Mouse (Mus musculus): ENCODE measurements around the gene Ranbp10. TPM values are rescaled to one million over a fixed set of nuclear protein-coding genes. Genes with fewer than 3 reads are reported as not detected.

The Ranbp10 gene
- polyA plus RNA-seq, 1 experiment from 2014 or later: 15.8 TPM

- ATAC-seq (replicated peaks; ENCODE audit: low FRiP score) (no peak), DNase-seq (ENCODE audit: low spot score) (no peak)
- Histone ChIP-seq H3K4me2 (ENCODE audit: low read depth, low read length, severe bottlenecking) (no peak overlapping the region), H3K27me3 (ENCODE audit: control insufficient read depth, insufficient read depth, low read length) (no peaks in the 10 kb centered on the region), H3K9ac (ENCODE audit: low read length) (no peak overlapping the region), H3K36me3 (ENCODE audit: control insufficient read depth, insufficient read depth, low read length) (no peaks in the 10 kb centered on the region), H3K4me3 (ENCODE audit: low read depth, low read length) (no peak overlapping the region), H3K4me1 (replicated peaks; ENCODE audit: control insufficient read depth, insufficient read depth, low read length) (no peaks in the 10 kb centered on the region), H3K27ac (ENCODE audit: low read depth, low read length) (no peak overlapping the region), H3K9me3 (ENCODE audit: control insufficient read depth, low read length) (no peaks in the 10 kb centered on the region)
- WGBS: 93% methylated on average over 1 of the region's 1 CpGs
These were observed 33.8 kb downstream of the Ranbp10 start for GRCm38 (mm10) chr8:105793331-105793730.

DNA sequence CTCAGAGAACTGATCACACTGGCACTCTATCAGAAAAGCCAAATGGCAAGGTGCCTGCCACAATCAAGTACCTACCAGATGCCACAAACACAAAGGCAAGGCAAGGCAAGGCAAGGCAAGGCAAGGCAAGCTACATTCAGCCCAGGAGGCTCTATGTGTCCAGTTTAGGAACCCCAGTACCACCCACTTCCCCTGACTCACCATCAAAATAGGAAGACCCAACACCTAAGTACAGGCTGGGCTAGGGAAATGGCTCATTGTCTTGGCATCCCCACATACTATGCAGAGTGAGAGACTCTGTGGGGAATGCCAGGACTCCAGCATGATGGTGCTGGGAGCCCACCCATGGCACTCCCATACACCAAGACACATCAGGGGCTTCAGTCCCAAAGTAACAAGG, 37.5 kb downstream of the Ranbp10 start:
- no peak overlapping the region for H3K9ac ChIP-seq (ENCODE audit: low read length)
- no peaks in the 10 kb centered on the region for H3K27me3 ChIP-seq (ENCODE audit: control insufficient read depth, insufficient read depth, low read length)
- no peaks in the 10 kb centered on the region for H3K9me3 ChIP-seq (ENCODE audit: control insufficient read depth, low read length)
- H3K27ac ChIP-seq (ENCODE audit: low read depth, low read length): no peak overlapping the region
- H3K4me3 ChIP-seq (ENCODE audit: low read depth, low read length): no peak overlapping the region
- H3K4me2 ChIP-seq (ENCODE audit: low read depth, low read length, severe bottlenecking): no peak overlapping the region
- H3K36me3 ChIP-seq (ENCODE audit: control insufficient read depth, insufficient read depth, low read length): no peaks in the 10 kb centered on the region
- no peaks in the 10 kb centered on the region for H3K4me1 ChIP-seq (replicated peaks; ENCODE audit: control insufficient read depth, insufficient read depth, low read length)
- no peak for ATAC-seq (replicated peaks; ENCODE audit: low FRiP score)
- no peak for DNase-seq (ENCODE audit: low spot score)

DNA sequence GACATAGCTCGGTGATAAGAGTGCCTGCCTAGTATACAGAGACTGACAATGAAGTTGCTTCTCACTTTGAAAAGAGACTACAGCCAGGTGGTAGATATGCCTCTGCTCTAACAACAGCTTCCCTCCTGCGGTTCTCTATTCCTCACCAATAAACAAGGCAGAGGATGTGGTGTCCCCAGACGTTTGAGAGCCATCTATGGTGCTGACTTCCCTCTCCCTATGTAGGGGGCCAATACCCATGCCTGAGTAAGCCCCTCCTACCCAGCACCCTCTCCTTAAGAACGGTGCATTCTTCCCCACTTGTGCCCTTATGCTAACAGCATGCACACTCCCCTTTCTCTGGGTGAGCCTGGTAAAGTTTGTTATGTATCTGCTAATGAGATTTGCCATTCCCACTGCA, 38.2 kb downstream of the Ranbp10 start:
- no peaks in the 10 kb centered on the region for H3K4me1 ChIP-seq (replicated peaks; ENCODE audit: control insufficient read depth, insufficient read depth, low read length)
- H3K9ac ChIP-seq (ENCODE audit: low read length): no peak overlapping the region
- H3K4me2 ChIP-seq (ENCODE audit: low read depth, low read length, severe bottlenecking): no peak overlapping the region
- WGBS: 68% methylated on average over 4 of the region's 4 CpGs
- H3K27me3 ChIP-seq (ENCODE audit: control insufficient read depth, insufficient read depth, low read length): no peaks in the 10 kb centered on the region
- H3K36me3 ChIP-seq (ENCODE audit: control insufficient read depth, insufficient read depth, low read length): no peaks in the 10 kb centered on the region
- no peak overlapping the region for H3K4me3 ChIP-seq (ENCODE audit: low read depth, low read length)
- no peaks in the 10 kb centered on the region for H3K9me3 ChIP-seq (ENCODE audit: control insufficient read depth, low read length)
- DNase-seq (ENCODE audit: low spot score) (no peak), ATAC-seq (replicated peaks; ENCODE audit: low FRiP score) (no peak)
- H3K27ac ChIP-seq (ENCODE audit: low read depth, low read length): no peak overlapping the region

DNA sequence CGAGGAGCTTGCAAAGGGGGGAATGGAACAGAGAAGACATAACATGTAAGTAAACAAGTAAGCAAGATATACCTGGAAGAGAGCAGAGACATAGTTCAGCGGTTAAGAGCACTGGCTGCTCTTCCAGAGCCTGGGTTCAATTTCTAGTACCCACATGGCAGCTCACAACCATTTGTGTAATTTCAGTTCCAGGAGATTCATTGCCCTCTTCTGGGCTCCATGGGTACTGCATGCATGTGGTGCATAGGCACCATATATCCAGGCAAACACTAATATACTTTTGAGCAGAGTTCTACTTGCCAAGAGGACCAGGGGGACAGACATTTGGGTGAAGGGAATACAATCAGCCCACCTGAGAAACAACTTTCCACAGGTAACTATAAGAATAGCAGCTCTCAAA, 38.9 kb downstream of the Ranbp10 start:
- Histone ChIP-seq H3K27ac (ENCODE audit: low read depth, low read length) (no peak overlapping the region), H3K36me3 (ENCODE audit: control insufficient read depth, insufficient read depth, low read length) (no peaks in the 10 kb centered on the region), H3K9me3 (ENCODE audit: control insufficient read depth, low read length) (no peaks in the 10 kb centered on the region), H3K4me1 (replicated peaks; ENCODE audit: control insufficient read depth, insufficient read depth, low read length) (no peaks in the 10 kb centered on the region), H3K4me2 (ENCODE audit: low read depth, low read length, severe bottlenecking) (no peak overlapping the region), H3K4me3 (ENCODE audit: low read depth, low read length) (no peak overlapping the region), H3K9ac (ENCODE audit: low read length) (no peak overlapping the region), H3K27me3 (ENCODE audit: control insufficient read depth, insufficient read depth, low read length) (no peaks in the 10 kb centered on the region)
- ATAC-seq (replicated peaks; ENCODE audit: low FRiP score): no peak
- DNase-seq (ENCODE audit: low spot score): peak; percentile 69
- 88% methylated on average over 2 of the region's 2 CpGs for WGBS

DNA sequence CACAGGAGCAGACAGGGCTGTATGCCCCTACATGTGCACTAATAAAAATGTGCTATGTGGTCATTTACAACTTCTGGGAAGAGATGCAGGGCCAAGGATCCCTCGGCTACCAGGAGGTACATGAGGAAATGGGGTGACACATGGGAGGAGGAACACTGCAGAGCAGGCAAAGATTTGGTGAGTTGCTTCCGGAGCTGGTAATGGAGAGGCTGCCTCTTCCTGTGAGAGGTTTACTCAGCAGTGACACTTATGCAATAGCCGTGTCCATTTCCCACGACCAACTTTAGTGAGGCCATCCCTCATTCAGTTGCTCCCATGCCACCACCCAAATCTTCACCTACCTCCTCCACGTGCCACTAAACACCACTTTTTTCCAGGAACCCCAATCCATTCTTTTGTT, 46.9 kb downstream of the Ranbp10 start:
- H3K4me3 ChIP-seq (ENCODE audit: low read depth, low read length): no peak overlapping the region
- no peaks in the 10 kb centered on the region for H3K9me3 ChIP-seq (ENCODE audit: control insufficient read depth, low read length)
- no peaks in the 10 kb centered on the region for H3K4me1 ChIP-seq (replicated peaks; ENCODE audit: control insufficient read depth, insufficient read depth, low read length)
- 94% methylated on average over 5 of the region's 5 CpGs for WGBS
- DNase-seq (ENCODE audit: low spot score) (no peak), ATAC-seq (replicated peaks; ENCODE audit: low FRiP score) (no peak)
- H3K27me3 ChIP-seq (ENCODE audit: control insufficient read depth, insufficient read depth, low read length): no peaks in the 10 kb centered on the region
- H3K4me2 ChIP-seq (ENCODE audit: low read depth, low read length, severe bottlenecking): no peak overlapping the region
- no peak overlapping the region for H3K27ac ChIP-seq (ENCODE audit: low read depth, low read length)
- H3K9ac ChIP-seq (ENCODE audit: low read length): no peak overlapping the region
- H3K36me3 ChIP-seq (ENCODE audit: control insufficient read depth, insufficient read depth, low read length): no peaks in the 10 kb centered on the region

DNA sequence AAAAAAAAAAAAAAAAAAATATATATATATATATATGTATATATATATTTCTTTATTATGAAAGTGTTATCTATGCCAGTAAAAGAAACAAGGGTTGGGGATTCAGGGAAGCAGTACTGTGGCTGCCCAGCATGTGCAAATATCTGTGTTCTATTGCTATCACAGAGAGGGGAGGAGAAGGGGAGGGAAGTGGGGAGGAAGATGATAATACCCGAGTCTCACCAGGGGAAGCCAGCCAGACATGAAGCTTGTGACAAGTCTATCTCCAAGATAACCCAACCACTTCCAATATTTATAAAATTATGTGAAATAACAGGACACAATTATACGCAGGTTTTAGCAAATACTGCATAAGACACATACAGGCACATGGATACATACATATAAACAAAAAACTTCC, 49.3 kb downstream of the Ranbp10 start:
- Histone ChIP-seq H3K4me1 (replicated peaks; ENCODE audit: control insufficient read depth, insufficient read depth, low read length) (no peaks in the 10 kb centered on the region), H3K4me2 (ENCODE audit: low read depth, low read length, severe bottlenecking) (no peak overlapping the region), H3K9ac (ENCODE audit: low read length) (no peak overlapping the region), H3K9me3 (ENCODE audit: control insufficient read depth, low read length) (no peaks in the 10 kb centered on the region), H3K36me3 (ENCODE audit: control insufficient read depth, insufficient read depth, low read length) (peaks cover 3% of the 10 kb centered on the region; the same call in 1 of the 2 replicates), H3K27me3 (ENCODE audit: control insufficient read depth, insufficient read depth, low read length) (no peaks in the 10 kb centered on the region), H3K27ac (ENCODE audit: low read depth, low read length) (no peak overlapping the region), H3K4me3 (ENCODE audit: low read depth, low read length) (no peak overlapping the region)
- no peak for ATAC-seq (replicated peaks; ENCODE audit: low FRiP score)
- WGBS: 95% methylated on average over 2 of the region's 2 CpGs
- no peak for DNase-seq (ENCODE audit: low spot score)

GRCm38 (mm10) chr8:105774498-105774897, 52.7 kb downstream of the Ranbp10 start:
- WGBS: 94% methylated on average over 5 of the region's 5 CpGs
- no peak overlapping the region for H3K4me2 ChIP-seq (ENCODE audit: low read depth, low read length, severe bottlenecking)
- ATAC-seq (replicated peaks; ENCODE audit: low FRiP score): no peak
- no peak overlapping the region for H3K9ac ChIP-seq (ENCODE audit: low read length)
- H3K27ac ChIP-seq (ENCODE audit: low read depth, low read length): no peak overlapping the region
- H3K27me3 ChIP-seq (ENCODE audit: control insufficient read depth, insufficient read depth, low read length): no peaks in the 10 kb centered on the region
- H3K4me1 ChIP-seq (replicated peaks; ENCODE audit: control insufficient read depth, insufficient read depth, low read length): no peaks in the 10 kb centered on the region
- H3K9me3 ChIP-seq (ENCODE audit: control insufficient read depth, low read length): no peaks in the 10 kb centered on the region
- no peak for DNase-seq (ENCODE audit: low spot score)
- H3K4me3 ChIP-seq (ENCODE audit: low read depth, low read length): no peak overlapping the region
- H3K36me3 ChIP-seq (ENCODE audit: control insufficient read depth, insufficient read depth, low read length): peaks cover 11% of the 10 kb centered on the region; the same call in 1 of the 2 replicates

DNA sequence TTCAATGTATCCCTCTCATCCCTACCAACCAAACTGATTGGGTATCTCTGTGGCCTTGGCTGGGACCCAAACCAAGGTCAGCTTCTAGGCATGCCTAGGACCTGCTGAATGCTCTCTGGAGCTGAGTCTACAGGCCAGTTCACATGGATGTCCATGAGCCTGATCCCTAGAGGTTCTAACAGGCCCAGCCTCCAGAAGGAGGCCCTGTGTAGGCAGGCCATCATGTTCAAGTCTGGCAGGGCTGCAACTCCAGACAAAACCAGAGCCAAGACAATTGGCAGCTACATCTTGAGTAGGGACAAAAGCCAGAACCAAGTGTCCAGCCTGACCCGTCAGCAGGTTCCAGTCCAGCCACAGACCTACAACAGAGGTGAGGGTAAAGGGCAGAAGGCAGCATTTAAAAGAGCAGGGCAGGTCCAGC, 53.7 kb downstream of the Ranbp10 start:
- no peak for ATAC-seq (replicated peaks; ENCODE audit: low FRiP score)

DNA sequence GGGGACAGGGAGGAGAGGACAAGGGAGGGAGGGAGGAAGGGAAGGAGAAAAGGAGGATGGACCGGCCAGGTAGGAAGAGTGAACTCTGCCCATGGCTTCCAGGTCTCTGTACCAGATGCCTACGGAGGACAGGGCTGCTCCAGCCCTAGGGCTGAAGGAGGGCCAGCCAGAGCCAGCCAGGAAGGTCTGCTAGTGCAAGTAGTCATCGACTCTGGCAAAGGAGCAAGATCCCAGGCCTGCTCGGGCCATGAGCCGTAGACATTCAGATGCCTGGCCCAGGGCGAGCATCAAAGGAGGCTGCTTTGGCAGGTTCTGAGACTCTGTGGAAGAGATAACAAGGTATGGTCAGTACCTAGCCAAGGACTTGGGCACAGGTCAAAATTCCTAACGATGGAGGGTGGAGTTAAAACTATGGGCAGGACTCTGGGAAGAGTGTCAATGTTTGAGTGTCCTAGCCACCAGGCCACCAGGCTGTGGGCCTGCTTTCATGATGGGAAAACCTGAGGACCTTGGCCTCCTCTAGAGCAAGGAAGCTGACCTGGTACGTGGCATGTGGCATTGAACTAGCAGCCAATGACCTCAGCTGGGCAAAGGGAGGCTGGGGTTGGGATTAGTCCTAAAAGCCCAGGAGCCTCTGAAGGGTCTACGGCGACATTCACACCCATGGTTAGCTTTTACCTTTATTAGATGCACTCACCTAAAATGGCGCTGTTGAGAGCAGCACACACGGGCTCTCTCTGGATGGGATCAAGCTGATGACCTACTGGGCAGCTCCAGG, 55.6 kb downstream of the Ranbp10 start:
- no peak overlapping the region for H3K9ac ChIP-seq (ENCODE audit: low read length)
- ATAC-seq (replicated peaks; ENCODE audit: low FRiP score) (no peak), DNase-seq (ENCODE audit: low spot score) (no peak)
- no peak overlapping the region for H3K4me3 ChIP-seq (ENCODE audit: low read depth, low read length)
- H3K4me2 ChIP-seq (ENCODE audit: low read depth, low read length, severe bottlenecking): no peak overlapping the region
- no peaks in the 10 kb centered on the region for H3K27me3 ChIP-seq (ENCODE audit: control insufficient read depth, insufficient read depth, low read length)
- H3K27ac ChIP-seq (ENCODE audit: low read depth, low read length): no peak overlapping the region
- no peaks in the 10 kb centered on the region for H3K9me3 ChIP-seq (ENCODE audit: control insufficient read depth, low read length)
- H3K36me3 ChIP-seq (ENCODE audit: control insufficient read depth, insufficient read depth, low read length): peaks cover 20% of the 10 kb centered on the region
- H3K4me1 ChIP-seq (replicated peaks; ENCODE audit: control insufficient read depth, insufficient read depth, low read length): no peaks in the 10 kb centered on the region
- 94% methylated on average over 12 of the region's 12 CpGs for WGBS

More for the DNA sequence above, 53.7 kb downstream of the Ranbp10 start:
- H3K9ac ChIP-seq (ENCODE audit: low read length): no peak overlapping the region
- no peak overlapping the region for H3K27ac ChIP-seq (ENCODE audit: low read depth, low read length)
- H3K4me3 ChIP-seq (ENCODE audit: low read depth, low read length): no peak overlapping the region
- 93% methylated on average over 1 of the region's 1 CpGs for WGBS
- peaks cover 18% of the 10 kb centered on the region for H3K36me3 ChIP-seq (ENCODE audit: control insufficient read depth, insufficient read depth, low read length)
- H3K4me2 ChIP-seq (ENCODE audit: low read depth, low read length, severe bottlenecking): no peak overlapping the region
- no peaks in the 10 kb centered on the region for H3K27me3 ChIP-seq (ENCODE audit: control insufficient read depth, insufficient read depth, low read length)
- H3K9me3 ChIP-seq (ENCODE audit: control insufficient read depth, low read length): no peaks in the 10 kb centered on the region
- no peak for DNase-seq (ENCODE audit: low spot score)
- H3K4me1 ChIP-seq (replicated peaks; ENCODE audit: control insufficient read depth, insufficient read depth, low read length): no peaks in the 10 kb centered on the region
